Mouse (Mus musculus) frontal cortex, postnatal 36 days (tissue): Measurements from ENCODE around the gene Rps6kl1.
"Not testable (repeated sequence)": the region's sequence is repeated elsewhere in the genome, so short reads cannot be mapped to it uniquely, and the experiment has no call there.

ENCODE experiments used
- DNase-seq, 2 experiments: peaks; one replicate each; pipeline ENCODE4 v3.0.0; 2022; ENCODE audit warnings: low spot score in 2 of 2

Rps6kl1 gene

DNA sequence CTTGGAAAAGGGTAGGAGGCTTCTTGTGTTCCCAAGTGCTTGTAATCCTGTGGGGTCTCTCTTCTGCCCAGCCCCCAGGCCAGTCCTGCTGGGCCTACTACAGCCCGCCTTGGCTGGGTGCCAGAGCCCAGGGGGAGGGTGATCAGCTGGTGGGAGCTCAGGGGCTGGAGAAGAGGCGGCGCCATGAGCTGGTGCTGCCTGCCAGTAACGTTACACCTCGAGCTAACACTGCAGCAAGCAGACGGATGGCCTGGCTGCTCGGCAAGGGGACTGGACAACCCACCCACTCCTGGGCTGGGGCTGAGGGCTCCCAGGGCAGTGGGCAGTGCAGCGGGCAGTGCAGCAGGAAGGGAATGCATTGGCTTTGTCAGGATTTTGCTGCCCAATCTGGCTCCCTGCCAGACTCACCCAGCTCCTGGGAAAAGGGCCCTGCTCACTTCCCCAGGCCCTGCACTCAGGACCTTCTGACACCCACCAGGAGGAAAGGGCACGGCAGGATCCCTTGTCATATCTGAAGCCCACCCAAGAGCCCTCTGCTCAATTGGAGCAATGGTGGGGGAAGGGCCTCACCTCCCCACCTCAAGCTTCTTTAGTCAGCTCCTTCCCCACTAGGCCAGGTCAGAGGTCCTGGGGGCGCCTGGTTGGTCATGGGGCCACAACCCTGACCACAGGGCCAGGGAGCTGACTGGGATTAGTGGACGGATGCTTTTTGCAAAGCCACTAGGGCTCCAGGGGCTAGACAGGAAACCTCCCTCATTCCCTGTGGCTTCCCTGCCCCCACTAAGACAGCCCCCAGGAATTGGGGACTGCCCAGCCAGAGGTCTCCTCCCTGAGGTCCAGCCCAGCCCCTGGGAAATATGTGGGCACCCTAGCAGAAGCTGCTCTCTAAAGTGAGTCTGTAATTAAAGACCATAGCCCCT, 25.1 kb upstream of the Rps6kl1 start:
- no peak for DNase-seq

GRCm38 (mm10) chr12:85175087-85175675, 24.1 kb upstream of the Rps6kl1 start:
- no peak for DNase-seq

DNA sequence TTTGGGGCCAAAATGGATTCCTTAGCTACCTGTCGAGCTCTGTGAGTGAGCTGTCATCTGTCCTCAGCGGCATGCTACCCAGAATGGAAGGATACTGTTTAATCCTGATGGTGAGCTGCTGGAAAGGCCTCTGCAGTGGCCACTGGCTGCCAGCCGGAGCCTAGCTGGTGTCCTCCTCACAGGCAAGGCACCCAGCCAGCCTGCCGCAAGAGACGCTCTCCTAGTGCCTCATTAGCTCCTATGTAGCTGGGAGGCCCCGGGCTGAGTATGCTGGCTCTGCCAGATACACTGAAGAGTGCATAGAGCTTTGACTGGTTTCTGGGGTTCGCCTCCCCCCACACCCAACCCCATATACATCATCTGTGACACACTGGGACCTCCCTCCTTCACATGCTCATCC, 23.0 kb upstream of the Rps6kl1 start:
- DNase-seq, result no peak

- DNase-seq, result no peak
Measured at GRCm38 (mm10) chr12:85170948-85171307, 19.9 kb upstream of the Rps6kl1 start.

GRCm38 (mm10) chr12:85170284-85170947, 19.4 kb upstream of the Rps6kl1 start:
- no peak for DNase-seq

GRCm38 (mm10) chr12:85169877-85170276, 18.8 kb upstream of the Rps6kl1 start:
- DNase-seq, result no peak

DNA sequence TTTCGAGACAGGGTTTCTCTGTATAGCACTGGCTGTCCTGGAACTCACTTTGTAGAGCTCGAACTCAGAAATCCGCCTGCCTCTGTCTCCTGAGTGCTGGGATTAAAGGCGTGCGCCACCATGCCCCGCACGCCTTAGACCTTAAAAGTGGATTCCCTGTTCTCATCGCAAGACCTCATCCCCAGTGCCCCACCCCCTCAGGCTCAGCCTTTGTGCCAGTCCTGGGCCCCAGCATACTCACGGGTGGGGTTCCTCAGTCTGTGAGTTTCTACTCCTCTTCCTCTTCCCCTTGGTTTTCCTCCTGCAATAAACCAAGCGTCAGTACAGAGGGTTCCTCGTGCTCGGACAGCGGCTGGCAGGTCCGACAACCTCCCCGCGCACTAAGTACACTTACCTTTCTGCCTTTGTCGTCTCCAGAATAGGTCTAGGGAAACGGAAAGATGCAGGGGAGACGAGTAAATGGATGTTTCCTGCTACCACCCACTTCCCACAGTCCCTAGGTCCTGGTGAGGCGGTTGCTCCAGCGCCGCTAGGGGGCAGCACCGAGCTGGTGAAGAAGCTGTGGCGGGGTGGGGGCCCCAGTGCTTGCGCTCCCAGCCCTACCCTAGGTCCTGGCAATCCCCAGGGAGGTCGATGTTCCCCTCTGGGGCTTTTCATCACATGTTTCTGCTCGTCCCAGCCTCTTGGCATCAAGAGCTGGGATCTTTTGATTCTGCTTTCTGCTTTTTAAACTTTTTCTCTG, 18.2 kb upstream of the Rps6kl1 start:
- peak; percentile 81 to 86 for DNase-seq

- DNase-seq, result no peak
Measured at GRCm38 (mm10) chr12:85166631-85167030, 15.6 kb upstream of the Rps6kl1 start.

GRCm38 (mm10) chr12:85164996-85165395, 13.9 kb upstream of the Rps6kl1 start:
- DNase-seq, result no peak

DNA sequence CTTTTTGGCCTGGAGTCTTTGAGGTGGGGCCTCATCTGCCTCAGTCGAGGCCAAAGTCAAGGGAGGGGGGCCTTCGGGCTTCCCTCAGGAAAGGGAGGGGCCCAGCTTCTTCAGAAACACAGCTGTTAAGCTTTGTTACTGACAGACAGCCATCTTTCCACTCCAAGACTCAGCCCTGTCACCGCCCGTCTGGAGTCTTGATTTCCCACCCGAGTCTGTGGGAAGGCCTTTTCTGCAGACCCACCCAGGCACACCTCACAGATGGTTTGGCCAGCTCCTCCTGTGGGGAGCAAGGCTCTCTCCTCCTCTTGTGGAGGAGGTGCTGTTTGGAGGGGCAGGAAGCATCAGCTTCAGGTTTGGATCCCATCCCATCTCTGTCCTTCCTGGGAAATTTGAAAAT, 8.5 kb upstream of the Rps6kl1 start:
- DNase-seq, result no peak

GRCm38 (mm10) chr12:85158801-85159200, 7.7 kb upstream of the Rps6kl1 start:
- no peak for DNase-seq

DNA sequence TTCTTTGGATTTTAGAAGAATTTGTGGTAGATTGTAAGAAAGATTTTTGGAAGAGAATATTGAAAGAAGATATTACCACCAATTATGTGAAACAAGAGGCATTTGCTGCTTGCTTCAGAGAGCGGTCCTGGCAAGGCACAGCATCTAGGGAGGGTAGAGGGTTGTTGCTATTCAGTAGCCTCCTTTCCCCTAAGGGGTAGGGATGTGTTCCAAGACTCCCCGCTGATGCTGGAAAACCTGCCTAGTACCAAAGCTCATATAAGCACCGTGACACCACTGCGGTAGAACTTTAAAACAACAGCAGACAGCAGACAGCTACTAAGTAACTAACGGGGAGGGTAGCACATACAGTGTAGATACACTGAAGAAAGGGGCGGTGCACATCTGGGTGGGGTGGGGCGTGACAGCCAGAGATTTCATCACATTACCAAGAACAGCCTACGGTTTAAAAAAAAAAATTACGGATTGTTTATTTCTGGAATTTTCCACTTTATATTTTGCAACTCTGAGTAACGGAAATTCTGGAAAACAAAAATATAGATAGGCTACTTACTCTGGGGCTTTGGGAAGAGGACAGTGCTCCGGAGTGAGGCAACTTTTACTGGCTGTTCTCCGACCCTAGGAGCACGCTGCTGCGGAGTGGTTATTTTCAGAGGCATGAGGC, 6.9 kb upstream of the Rps6kl1 start:
- DNase-seq, result no peak

- no peak for DNase-seq
Measured at GRCm38 (mm10) chr12:85156324-85156723, 5.3 kb upstream of the Rps6kl1 start.

- no peak for DNase-seq
Measured at GRCm38 (mm10) chr12:85153011-85153410, 1.9 kb upstream of the Rps6kl1 start.

DNA sequence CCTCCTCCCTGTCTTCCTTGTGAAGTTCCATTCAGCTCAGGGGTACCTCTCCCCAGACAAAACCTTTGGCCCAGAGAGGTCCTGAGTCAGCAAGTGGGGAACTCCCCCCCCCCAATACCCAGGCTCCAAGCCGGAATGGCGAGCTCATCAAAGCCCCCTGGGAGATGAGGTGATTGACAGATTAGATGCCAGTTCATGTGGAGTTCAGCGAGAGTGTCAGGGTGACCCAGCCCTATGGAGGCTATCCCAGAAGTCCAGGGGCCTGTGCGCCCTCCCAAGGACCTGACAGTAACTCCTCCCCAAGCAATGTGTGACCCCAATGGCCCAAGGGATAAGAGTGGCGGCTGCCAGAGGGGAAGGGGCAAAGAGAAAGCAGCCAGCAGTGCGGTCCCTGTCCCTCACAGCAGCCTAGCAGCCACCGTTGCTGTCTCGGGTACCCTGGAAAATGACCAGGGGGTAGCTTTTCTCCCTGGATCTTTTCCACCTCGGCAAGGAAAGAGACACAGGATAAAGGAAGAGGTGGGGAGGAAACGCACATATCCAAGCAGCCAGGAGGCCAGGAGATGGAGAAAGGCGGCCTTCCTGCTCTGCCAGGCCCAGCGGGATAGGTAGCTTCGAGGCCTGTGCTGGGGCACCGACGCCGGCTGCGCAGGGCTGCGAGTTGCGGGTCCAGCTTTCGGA, 603 bp downstream of the Rps6kl1 start:
- no peak for DNase-seq

DNA sequence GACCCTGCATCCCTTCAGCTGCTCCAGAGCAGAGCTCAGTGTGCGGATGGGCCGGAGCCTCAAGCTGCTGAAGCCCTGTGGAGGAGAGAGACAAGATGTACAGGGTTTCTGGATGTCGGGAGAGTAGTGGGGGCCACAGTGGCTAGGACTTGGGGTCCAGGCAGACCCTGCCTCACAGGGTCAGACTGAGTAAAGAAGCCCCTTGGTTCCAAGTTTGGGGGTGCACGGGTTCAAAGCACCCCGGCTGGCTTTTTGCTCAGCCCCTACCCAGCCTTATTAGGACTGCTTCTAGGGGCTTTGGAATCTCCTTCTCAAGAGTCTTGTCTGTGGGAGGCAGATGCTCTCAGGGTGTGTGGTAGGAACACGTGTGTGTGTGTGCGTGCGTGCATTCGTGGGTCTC, 4.2 kb downstream of the Rps6kl1 start:
- no peak for DNase-seq

DNA sequence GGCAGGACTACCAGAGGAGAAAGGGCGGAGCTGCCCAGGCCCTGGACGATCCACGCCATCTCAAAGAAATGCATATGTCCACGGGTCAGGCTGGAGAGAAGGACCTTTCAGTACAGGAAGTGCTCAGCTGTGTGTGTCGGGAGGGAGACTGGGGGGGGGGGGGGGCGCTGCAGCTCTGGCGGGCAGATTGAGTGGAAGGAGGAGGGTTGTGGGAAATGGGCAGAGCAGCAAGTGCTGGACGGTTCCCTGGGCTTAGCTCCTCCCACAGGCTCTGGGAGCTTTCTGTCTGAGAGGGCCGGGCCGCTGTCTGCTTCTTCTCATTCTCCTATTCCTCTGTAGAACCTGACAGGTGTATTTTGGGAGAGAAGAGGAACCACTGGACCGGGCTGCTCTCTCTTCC, 4.7 kb downstream of the Rps6kl1 start:
- DNase-seq, result no peak

GRCm38 (mm10) chr12:85145630-85146029, 5.4 kb downstream of the Rps6kl1 start:
- no peak for DNase-seq

- DNase-seq, result no peak
Measured at GRCm38 (mm10) chr12:85144821-85145220, 6.2 kb downstream of the Rps6kl1 start.

DNA sequence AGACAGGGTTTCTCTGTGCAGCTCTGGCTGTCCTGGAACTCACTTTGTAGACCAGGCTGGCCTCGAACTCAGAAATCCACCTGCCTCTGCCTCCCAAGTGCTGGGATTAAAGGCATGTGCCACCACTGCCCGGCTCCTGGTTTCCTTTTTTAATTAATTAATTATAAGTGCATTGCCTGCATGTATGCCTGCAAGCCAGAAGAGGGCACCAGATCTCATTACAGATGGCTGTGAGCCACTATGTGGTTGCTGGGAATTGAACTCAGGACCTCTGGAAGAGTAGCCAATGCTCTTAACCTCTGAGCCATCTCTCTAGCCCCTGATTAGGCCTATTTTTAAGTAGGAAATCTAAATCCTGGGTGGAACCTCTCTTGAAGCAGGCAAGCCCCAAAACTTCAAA, 6.8 kb downstream of the Rps6kl1 start:
- DNase-seq, result not testable (repeated sequence)

GRCm38 (mm10) chr12:85142803-85143202, 8.3 kb downstream of the Rps6kl1 start:
- DNase-seq, result peak; percentile 78 to 87
